Mouse (Mus musculus) ES-E14 (cell line): Measurements from ENCODE around the gene Rnf8. TPM values are rescaled to one million over a fixed set of nuclear protein-coding genes. Genes with fewer than 3 reads are reported as not detected.

Experiments used
- DNase-seq: peaks from one replicate; pipeline ENCODE4 v3.0.0-alpha.2; 2013; ENCODE audit warnings: low read depth, low spot score
- H3K27ac ChIP-seq: 2 replicates; pipeline ENCODE4 v1.5.1; 2012; ENCODE audit warnings: low read depth, mild to moderate bottlenecking, low read length, moderate library complexity, mixed read lengths; ENCODE audit not compliant: poor library complexity, insufficient read depth, severe bottlenecking
- H3K36me3 ChIP-seq: 2 replicates; pipeline ENCODE4 v1.6.1; 2012; ENCODE audit warnings: mild to moderate bottlenecking, low read length, moderate library complexity, mixed read lengths; ENCODE audit not compliant: control insufficient read depth, poor library complexity, insufficient read depth, severe bottlenecking
- H3K4me1 ChIP-seq, 2 experiments: fragments of 150-350 bp in 1 of 2; sonication (generic) in 1 of 2; 2 replicates each; pipeline ENCODE4 v1.6.1; 2012; ENCODE audit warnings: low read length in 2 of 2, mild to moderate bottlenecking in 1 of 2, mixed read lengths in 1 of 2; ENCODE audit not compliant: control insufficient read depth in 2 of 2, insufficient read depth in 2 of 2, poor library complexity in 1 of 2
- H3K4me3 ChIP-seq, 2 experiments: fragments of 150-350 bp in 1 of 2; sonication (generic) in 1 of 2; 2 replicates each; pipeline ENCODE4 v1.5.1; 2012; ENCODE audit warnings: low read length in 2 of 2, low read depth in 1 of 2, mild to moderate bottlenecking in 1 of 2, mixed read lengths in 1 of 2; ENCODE audit not compliant: insufficient read depth in 1 of 2, poor library complexity in 1 of 2, severe bottlenecking in 1 of 2
- H3K9ac ChIP-seq: 2 replicates; pipeline ENCODE4 v1.6.1; 2012; ENCODE audit warnings: low read depth, mild to moderate bottlenecking, low read length, mixed read lengths; ENCODE audit not compliant: poor library complexity, insufficient read depth, severe bottlenecking
- H3K9me3 ChIP-seq: fragments of 150-350 bp; sonication (generic); 2 replicates; pipeline ENCODE4 v1.6.1; 2012; ENCODE audit warnings: low read depth, mild to moderate bottlenecking, low read length; ENCODE audit not compliant: control insufficient read depth, insufficient read depth
- CHD2 ChIP-seq: IDR thresholded peaks from 2 replicates; pipeline ENCODE4 v1.6.1; 2014; ENCODE audit warnings: mild to moderate bottlenecking, low read depth, low read length, inconsistent platforms
- HCFC1 ChIP-seq: IDR thresholded peaks from 2 replicates; pipeline ENCODE4 v1.6.1; 2012; ENCODE audit warnings: low read length, inconsistent platforms, borderline replicate concordance; ENCODE audit not compliant: insufficient read depth
- MAFK ChIP-seq: IDR thresholded peaks from 2 replicates; pipeline ENCODE4 v1.6.1; 2014; ENCODE audit warnings: mild to moderate bottlenecking, low read depth, low read length, inconsistent platforms; ENCODE audit not compliant: insufficient read depth
- ZC3H11A ChIP-seq: IDR thresholded peaks from 2 replicates; pipeline ENCODE4 v1.6.1; 2012; ENCODE audit warnings: low read depth, mild to moderate bottlenecking, inconsistent platforms, low read length, borderline replicate concordance
- ZNF384 ChIP-seq: IDR thresholded peaks from 2 replicates; pipeline ENCODE4 v1.6.1; 2012; ENCODE audit warnings: low read depth, low read length, inconsistent platforms
- in situ Hi-C, 2 experiments: fragments of 600-800 bp; cut with MboI; formaldehyde crosslinking; loops; one replicate each; pipeline ENCODE4 v1.15.1; 2025; ENCODE audit warnings: low sequenced_read_pairs in 2 of 2, inconsistent platforms in 1 of 2; ENCODE audit not compliant: unreplicated experiment in 2 of 2
- total RNA-seq: library from RNA; depleted of rRNA; stranded (reverse); fragments of 300-350 nt; gene quantifications from 2 replicates; pipeline ENCODE4 v1.2.3, GENCODE M21; 2012

Gene Rnf8
- total RNA-seq, 1 experiment: 30.0 TPM

DNA sequence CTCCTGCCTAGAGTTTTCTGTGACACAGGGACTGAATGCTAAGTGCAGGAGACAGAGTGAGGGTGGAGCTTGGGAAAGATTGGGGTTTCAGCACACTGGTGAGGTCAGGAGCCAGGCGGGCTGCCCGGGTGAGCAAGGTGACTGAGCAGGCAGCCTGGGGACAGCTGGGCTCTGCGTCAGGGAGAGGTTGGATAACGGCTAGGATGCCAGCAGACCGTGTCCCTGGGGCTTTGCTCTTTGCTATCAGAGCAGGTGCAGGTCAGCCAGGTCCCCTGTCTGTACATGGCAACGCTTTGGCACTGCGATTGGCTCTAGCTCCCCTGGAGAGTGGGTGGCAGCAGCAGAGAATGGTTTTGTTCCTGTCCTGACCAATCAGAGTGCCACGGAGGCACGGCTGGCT lies 12.7 kb downstream of the Rnf8 start:
- DNase-seq: no peak
- peak overlapping the region; percentile 35; the same call in 1 of the 2 replicates for H3K9ac ChIP-seq
- TF ChIP-seq HCFC1 (no peak), ZC3H11A (no peak), MAFK (no peak), ZNF384 (no peak), CHD2 (no peak)
- peaks cover 38% of the 10 kb centered on the region for H3K36me3 ChIP-seq
- H3K27ac ChIP-seq: no peak overlapping the region; the same call in 1 of the 2 replicates
- H3K4me3 ChIP-seq: no peak overlapping the region
- no peaks in the 10 kb centered on the region for H3K9me3 ChIP-seq
- peaks cover 0 to 15% of the 10 kb centered on the region in 2 experiments; a peak in 1 of 4 replicates for H3K4me1 ChIP-seq
- in situ Hi-C loops: no loop called here

DNA sequence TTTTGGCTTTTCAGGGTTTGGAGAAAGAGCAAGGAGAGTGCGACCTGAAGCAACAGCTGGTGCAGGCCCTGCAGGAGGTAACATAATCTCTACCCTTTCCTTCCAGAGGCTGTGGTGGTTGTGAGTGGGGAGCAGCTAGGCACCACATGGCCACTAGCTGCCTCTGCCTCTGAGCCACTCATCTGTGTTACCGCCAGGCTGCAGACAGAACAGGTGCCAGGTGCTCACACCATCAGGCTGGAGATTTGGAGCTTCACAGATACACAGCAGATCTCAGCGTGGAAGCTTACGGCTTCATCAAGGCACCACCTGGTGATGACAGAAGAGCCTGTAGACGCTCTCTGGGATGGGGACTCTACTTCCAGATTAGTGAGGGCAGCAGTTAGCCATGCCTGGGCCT lies 14.4 kb downstream of the Rnf8 start:
- in situ Hi-C loops: no loop called here
- Histone ChIP-seq H3K4me3 (no peak overlapping the region), H3K9me3 (no peaks in the 10 kb centered on the region), H3K4me1 (peaks cover 0 to 22% of the 10 kb centered on the region in 2 experiments; a peak in 2 of 4 replicates), H3K27ac (no peak overlapping the region), H3K36me3 (peaks cover 35% of the 10 kb centered on the region), H3K9ac (peak overlapping the region; percentile 2; the same call in 1 of the 2 replicates)
- no peak for TF ChIP-seq HCFC1
- TF ChIP-seq MAFK: no peak
- no peak for TF ChIP-seq ZC3H11A
- TF ChIP-seq CHD2: no peak
- no peak for TF ChIP-seq ZNF384
- no peak for DNase-seq

DNA sequence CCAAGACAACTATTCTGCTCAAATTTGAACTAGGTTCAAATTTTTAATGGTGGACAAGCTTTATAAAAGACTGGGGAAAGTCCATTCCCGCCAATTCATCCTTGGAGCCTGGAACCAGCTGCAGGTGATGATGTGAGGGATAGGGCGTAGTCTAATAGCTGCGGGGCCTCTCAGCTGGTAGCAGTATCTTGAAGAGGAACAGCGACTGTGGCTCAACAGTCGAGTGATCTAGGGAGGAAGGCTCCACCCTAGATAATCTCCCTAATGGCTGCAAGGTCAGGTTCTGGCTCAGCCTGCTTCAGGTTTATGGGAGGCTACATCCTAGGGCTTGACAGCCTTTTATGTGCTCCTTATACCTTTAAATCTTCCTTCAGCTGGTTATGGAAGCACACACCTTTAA lies 15.0 kb downstream of the Rnf8 start:
- TF ChIP-seq CHD2 (no peak), MAFK (no peak), ZNF384 (no peak), HCFC1 (no peak), ZC3H11A (no peak)
- Histone ChIP-seq H3K4me3 (no peak overlapping the region), H3K9me3 (no peaks in the 10 kb centered on the region), H3K27ac (no peak overlapping the region; the same call in 1 of the 2 replicates), H3K9ac (no peak overlapping the region), H3K4me1 (peaks cover 0 to 25% of the 10 kb centered on the region in 2 experiments; a peak in 2 of 4 replicates), H3K36me3 (peaks cover 36% of the 10 kb centered on the region)
- DNase-seq: peak; percentile 43
- in situ Hi-C loops: no loop called here

DNA sequence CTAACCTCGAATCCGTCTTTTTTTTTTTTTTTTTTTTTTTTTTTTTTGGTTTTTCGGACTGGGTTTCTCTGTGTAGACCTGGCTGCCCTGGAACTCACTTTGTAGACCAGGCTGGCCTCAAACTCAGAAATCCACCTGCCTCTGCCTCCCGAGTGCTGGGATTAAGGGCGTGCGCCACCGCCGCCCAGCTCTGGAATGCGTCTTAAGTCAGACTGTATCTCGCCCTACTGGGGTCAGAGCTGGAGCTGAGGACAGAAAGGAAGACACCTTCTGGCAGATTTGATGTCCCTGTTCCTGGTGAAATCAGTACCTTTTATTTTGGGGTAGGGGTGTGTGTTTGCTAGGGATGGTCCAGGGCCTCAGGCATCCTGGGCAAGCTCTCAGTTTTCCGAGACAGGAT lies 17.7 kb downstream of the Rnf8 start:
- TF ChIP-seq ZC3H11A (no peak), CHD2 (no peak), HCFC1 (no peak), ZNF384 (peak; percentile 62; the same call in 1 of the 2 replicates), MAFK (no peak)
- no peak overlapping the region for H3K4me3 ChIP-seq
- in situ Hi-C loops: no loop called here
- H3K27ac ChIP-seq: no peak overlapping the region
- peaks cover 0 to 26% of the 10 kb centered on the region in 2 experiments; a peak in 2 of 4 replicates for H3K4me1 ChIP-seq
- no peak overlapping the region for H3K9ac ChIP-seq
- H3K36me3 ChIP-seq: peaks cover 34% of the 10 kb centered on the region
- no peak for DNase-seq
- H3K9me3 ChIP-seq: no peaks in the 10 kb centered on the region

DNA sequence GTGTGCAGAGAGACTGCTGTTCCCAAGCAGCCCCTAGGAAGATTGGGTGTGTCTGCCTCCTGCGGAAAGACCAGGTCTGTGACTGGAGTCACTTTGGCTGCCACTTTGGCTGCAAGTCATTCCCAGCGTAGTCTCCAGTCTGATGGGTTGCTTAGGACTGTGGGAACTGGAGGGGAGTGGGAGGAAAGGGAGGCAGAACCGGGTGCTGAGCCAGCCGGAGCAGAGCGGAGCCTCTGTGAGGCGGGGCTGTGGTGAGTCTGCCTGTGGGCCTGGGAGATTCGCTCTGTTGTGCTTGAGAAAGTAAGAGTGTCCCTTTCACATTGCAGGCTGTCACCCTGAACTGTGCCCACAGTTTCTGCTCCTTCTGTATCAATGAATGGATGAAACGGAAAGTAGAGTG lies 20.9 kb downstream of the Rnf8 start:
- no peak overlapping the region for H3K9ac ChIP-seq
- DNase-seq: no peak
- TF ChIP-seq MAFK (no peak), CHD2 (no peak), ZNF384 (no peak), HCFC1 (no peak), ZC3H11A (no peak)
- H3K4me1 ChIP-seq: peaks cover 0 to 34% of the 10 kb centered on the region in 2 experiments; a peak in 2 of 4 replicates
- in situ Hi-C loops: no loop called here
- H3K9me3 ChIP-seq: no peaks in the 10 kb centered on the region
- H3K36me3 ChIP-seq: peaks cover 29% of the 10 kb centered on the region
- no peak overlapping the region for H3K4me3 ChIP-seq
- no peak overlapping the region for H3K27ac ChIP-seq
